Mouse (Mus musculus) kidney, postnatal 0 days (tissue): ENCODE measurements at regions not wholly inside any gene's neighbourhood (a gene's known extent, or its start where the extent isn't known, plus 50 kb on each side); places are given as distances from the start of the nearest gene placed in this dataset.
"Not testable (repeated sequence)": the region's sequence is repeated elsewhere in the genome, so short reads cannot be mapped to it uniquely, and the experiment has no call there.

Experiments
- ATAC-seq: fragments of 200-750 bp; cut with Nextera tagmentation; replicated peaks from 2 replicates; pipeline ENCODE4 v1.8.0; 2017; ENCODE audit warnings: low read depth, moderate number of reproducible peaks, moderate TSS enrichment, moderate library complexity; ENCODE audit not compliant: low FRiP score
- DNase-seq: peaks from one replicate; pipeline ENCODE4 v3.0.0-alpha.2; 2016; ENCODE audit warnings: low spot score
- H3K27ac ChIP-seq: fragments of 300-500 bp; sonication (generic); 2 replicates; pipeline ENCODE4 v1.5.1; 2014; ENCODE audit warnings: mild to moderate bottlenecking
- H3K27me3 ChIP-seq: fragments of 300-500 bp; sonication (generic); 2 replicates; pipeline ENCODE4 v1.6.1; 2014; ENCODE audit warnings: low read length, mixed read lengths; ENCODE audit not compliant: insufficient read depth
- H3K36me3 ChIP-seq: fragments of 300-500 bp; sonication (generic); 2 replicates; pipeline ENCODE4 v1.6.1; 2014; ENCODE audit warnings: low read length, mixed read lengths; ENCODE audit not compliant: insufficient read depth
- H3K4me1 ChIP-seq: fragments of 300-500 bp; sonication (generic); replicated peaks from 2 replicates; pipeline ENCODE4 v1.6.1; 2014; ENCODE audit warnings: antibody characterized with exemption, low read length, mixed read lengths; ENCODE audit not compliant: insufficient read depth
- H3K4me2 ChIP-seq: fragments of 300-500 bp; sonication (generic); 2 replicates; pipeline ENCODE4 v1.6.1; 2014; ENCODE audit warnings: mild to moderate bottlenecking, low read length, moderate library complexity, mixed read lengths
- H3K4me3 ChIP-seq: fragments of 300-500 bp; sonication (generic); replicated peaks from 2 replicates; pipeline ENCODE4 v1.5.1; 2014; ENCODE audit warnings: low read depth, low read length
- H3K9ac ChIP-seq: fragments of 300-500 bp; sonication (generic); 2 replicates; pipeline ENCODE4 v1.6.1; 2014; ENCODE audit warnings: low read depth, low read length
- H3K9me3 ChIP-seq: fragments of 300-500 bp; sonication (generic); replicated peaks from 2 replicates; pipeline ENCODE4 v1.6.1; 2016; ENCODE audit warnings: low read length, inconsistent platforms, mixed read lengths
- CTCF ChIP-seq: IDR thresholded peaks from 2 replicates; pipeline ENCODE4 v1.5.1; 2016; ENCODE audit warnings: antibody characterized with exemption, low read depth, mild to moderate bottlenecking, moderate library complexity
- WGBS: fragments of 180-500 bp; shearing (Covaris S2); extraction: QIAGEN DNeasy Blood & Tissue Kit; methylation state at CpG from one replicate; pipeline ENCODE4 v1.1.7; 2014; 5-methylcytosine and 5-hydroxymethylcytosine counted together

DNA sequence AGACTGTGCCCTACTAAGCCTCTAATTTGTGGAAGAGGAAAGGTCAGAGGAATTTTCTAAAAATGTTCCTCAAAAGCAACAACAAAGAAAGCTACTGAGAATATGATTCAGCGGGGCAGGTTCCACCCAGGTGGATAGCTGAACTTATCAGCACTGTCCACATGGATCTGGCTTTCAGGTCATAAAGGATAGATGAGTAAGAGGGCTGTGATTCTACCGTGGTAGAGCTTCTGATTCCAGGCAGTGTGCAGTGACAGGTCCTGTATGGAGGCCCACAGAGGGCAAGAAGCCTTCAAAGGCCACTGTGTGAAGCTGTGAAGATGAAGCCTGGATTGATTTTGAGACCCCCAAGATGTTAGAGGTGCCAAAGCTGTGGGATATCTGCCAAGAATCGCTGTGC lies 51.8 kb downstream of the Teddm3 start:
- not testable (repeated sequence) for H3K27me3 ChIP-seq, H3K4me1 ChIP-seq, DNase-seq, H3K27ac ChIP-seq, H3K4me3 ChIP-seq, ATAC-seq, H3K4me2 ChIP-seq, H3K9me3 ChIP-seq, H3K36me3 ChIP-seq, H3K9ac ChIP-seq
- WGBS: 77% methylated on average over 3 of the region's 3 CpGs

DNA sequence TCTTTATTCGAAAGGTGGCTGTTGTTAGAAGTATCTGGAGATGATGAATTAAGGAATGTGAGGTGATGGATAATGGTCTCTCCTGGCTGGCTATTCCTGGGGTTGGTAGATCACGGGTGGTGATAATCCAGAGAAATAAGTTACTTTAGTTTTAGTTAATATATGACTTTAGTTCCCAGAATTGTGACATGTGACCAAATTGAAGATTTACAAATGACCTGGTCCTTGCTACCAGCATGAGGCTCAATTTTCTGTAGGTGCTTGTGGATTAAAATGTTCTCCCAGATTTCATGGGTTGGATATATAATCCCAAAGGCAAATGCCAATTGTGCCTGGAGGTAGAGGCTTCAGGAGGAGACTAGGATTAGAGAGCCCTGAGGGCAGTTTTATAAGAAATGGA lies 53.7 kb downstream of the Teddm3 start:
- H3K9me3 ChIP-seq, H3K9ac ChIP-seq, H3K36me3 ChIP-seq, H3K4me1 ChIP-seq, H3K4me2 ChIP-seq, H3K4me3 ChIP-seq, H3K27ac ChIP-seq, ATAC-seq, H3K27me3 ChIP-seq, DNase-seq: not testable (repeated sequence)
- WGBS: 76% methylated on average over 2 of the region's 2 CpGs

- ATAC-seq: no peak
- WGBS: 43% methylated on average over 5 of the region's 5 CpGs
- Histone ChIP-seq H3K36me3 (no peaks in the 10 kb centered on the region), H3K27ac (no peak overlapping the region), H3K27me3 (no peaks in the 10 kb centered on the region), H3K4me2 (peak overlapping the region; percentile 35), H3K4me3 (no peak overlapping the region), H3K9ac (no peak overlapping the region), H3K9me3 (no peaks in the 10 kb centered on the region), H3K4me1 (no peaks in the 10 kb centered on the region)
- peak; percentile 18 for DNase-seq
- no peak for TF ChIP-seq CTCF
Observed at GRCm38 (mm10) chr16:21074779-21075148, 79.0 kb downstream of the Teddm3 start.

- not testable (repeated sequence) for H3K27ac ChIP-seq, H3K36me3 ChIP-seq, H3K4me3 ChIP-seq, H3K9ac ChIP-seq, H3K9me3 ChIP-seq, H3K4me1 ChIP-seq, DNase-seq, H3K27me3 ChIP-seq
- ATAC-seq: peak; percentile 86
- H3K4me2 ChIP-seq: peak overlapping the region; percentile 35
- 27% methylated on average over 8 of the region's 10 CpGs for WGBS
Observed at GRCm38 (mm10) chr16:21074082-21074778, 79.6 kb downstream of the Teddm3 start.

DNA sequence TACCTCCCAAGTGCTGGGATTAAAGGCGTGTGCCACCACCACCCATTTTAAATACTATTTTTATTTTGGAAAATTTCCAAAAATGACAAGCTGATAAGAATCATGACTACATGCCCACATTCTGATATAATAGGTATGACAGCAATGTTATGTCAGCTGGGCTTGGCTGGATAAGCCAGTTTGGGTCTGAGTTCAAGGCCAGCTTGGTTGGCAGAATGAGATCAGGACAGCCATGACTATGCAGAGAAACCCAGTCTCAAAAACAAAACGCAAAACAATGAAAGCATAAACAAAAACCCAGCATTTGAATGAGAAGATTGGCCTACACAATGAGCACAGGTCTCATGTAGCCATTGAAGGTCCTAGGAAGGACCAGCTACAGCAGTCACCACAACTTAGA lies 93.6 kb downstream of the Teddm3 start:
- Histone ChIP-seq H3K4me3 (no peak overlapping the region), H3K4me1 (no peaks in the 10 kb centered on the region), H3K27ac (no peak overlapping the region), H3K9me3 (no peaks in the 10 kb centered on the region), H3K9ac (no peak overlapping the region), H3K36me3 (no peaks in the 10 kb centered on the region), H3K4me2 (no peak overlapping the region), H3K27me3 (no peaks in the 10 kb centered on the region)
- ATAC-seq (no peak), DNase-seq (no peak)
- no peak for TF ChIP-seq CTCF
- WGBS: 83% methylated on average over 2 of the region's 2 CpGs

- Histone ChIP-seq H3K4me3 (no peak overlapping the region), H3K9me3 (no peaks in the 10 kb centered on the region; the same call in 1 of the 2 replicates), H3K4me1 (no peaks in the 10 kb centered on the region), H3K9ac (no peak overlapping the region), H3K4me2 (no peak overlapping the region), H3K36me3 (no peaks in the 10 kb centered on the region), H3K27me3 (no peaks in the 10 kb centered on the region), H3K27ac (no peak overlapping the region)
- no peak for DNase-seq
- no peak for TF ChIP-seq CTCF
- ATAC-seq: no peak
Observed at GRCm38 (mm10) chr16:21054772-21055171, 99.0 kb downstream of the Teddm3 start.

DNA sequence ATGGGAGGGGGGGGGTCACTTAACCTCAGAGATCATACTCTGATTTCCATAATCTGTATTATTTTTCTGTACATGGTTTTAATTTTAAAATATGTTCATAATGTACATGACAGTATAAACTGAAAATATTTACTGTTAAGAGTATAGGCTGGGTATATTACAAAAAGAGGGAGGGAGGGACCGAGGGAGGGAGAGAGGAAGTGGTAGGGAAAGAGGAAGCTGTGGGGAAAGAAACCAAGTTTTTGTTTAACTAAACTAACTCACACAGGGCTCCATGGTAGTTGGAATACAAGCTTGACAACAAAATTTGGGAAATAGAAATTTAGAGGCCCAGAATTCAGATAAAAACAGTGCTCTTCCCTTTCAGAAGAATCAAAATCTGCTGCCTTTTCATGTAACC lies 131.7 kb downstream of the Teddm3 start:
- not testable (repeated sequence) for H3K36me3 ChIP-seq, H3K4me2 ChIP-seq, H3K9me3 ChIP-seq, H3K27me3 ChIP-seq, DNase-seq, H3K4me1 ChIP-seq, ATAC-seq, H3K27ac ChIP-seq, H3K4me3 ChIP-seq, H3K9ac ChIP-seq
- 79% methylated on average over 1 of the region's 1 CpGs for WGBS
